Mouse (Mus musculus): ENCODE measurements around the gene Iqcf5.
A peak's percentile ranks its signal among the peaks of the same experiment; 100 is the strongest.

Gene Iqcf5

DNA sequence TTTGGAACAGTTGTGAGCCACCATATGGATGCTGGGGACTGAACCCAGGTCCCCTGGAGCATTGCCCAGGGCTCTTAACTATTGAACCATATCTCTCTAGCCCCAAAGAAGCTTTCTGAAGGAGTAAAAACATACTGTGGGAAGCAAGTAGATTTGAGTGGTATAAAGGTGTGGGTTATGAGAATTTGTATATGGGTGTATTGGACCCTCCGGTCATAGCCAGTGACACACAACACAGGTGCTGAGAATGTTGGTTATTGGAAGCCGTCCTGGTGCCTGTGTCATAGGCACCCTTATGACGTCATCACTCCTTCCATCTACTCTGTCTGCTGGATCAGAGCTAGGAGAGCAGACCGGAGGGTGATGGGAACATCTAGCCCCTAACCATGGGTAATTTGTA is at the start of gene Iqcf5:
Gene Iqcf5 (plus strand): TSS at position 301 of the 400 bp plus-strand sequence.
- no peak for DNase-seq (ENCODE audit: low spot score in 2 of 2)

DNA sequence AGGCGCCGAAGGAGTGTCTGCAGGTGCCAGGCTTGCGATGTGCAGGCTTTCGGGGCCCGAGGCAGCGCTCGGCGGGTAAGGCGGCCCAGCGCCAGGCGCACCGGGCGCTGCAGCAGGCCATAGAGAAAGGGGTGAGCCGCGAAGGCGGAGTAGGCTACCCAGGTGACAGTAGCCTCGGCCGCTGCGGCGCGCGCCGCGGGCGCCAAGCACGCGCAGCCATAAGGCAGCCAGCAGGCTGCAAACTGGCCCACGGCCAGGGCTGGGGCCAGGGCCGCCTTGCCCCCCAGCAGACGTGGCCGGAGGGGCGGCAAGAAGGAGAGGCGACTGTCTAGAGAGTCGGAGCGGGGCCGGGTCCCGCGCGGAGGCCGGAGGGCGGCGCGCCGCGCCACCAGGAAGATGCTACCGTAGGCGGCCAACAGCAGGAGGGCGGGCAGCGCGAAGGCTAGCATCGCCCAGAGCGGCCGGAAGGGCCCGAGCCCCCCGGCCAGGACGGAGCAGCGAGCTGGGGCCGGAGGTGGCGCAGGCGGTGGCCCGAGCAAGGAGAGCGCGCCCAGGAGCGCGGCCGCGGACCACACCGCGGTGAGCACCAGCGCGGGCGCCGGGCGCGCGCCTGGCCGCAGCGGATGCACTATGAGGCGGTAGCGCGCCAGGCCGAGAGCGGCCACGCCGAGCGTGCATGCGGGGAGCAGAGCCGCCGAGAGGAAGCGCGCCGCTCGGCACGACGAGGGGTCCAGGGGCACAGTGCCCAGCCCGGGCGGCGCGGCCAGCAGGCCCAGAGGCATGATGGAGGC is 49.4 kb upstream of the Iqcf5 start:
- no peak for DNase-seq (ENCODE audit: low spot score in 2 of 2)

DNA sequence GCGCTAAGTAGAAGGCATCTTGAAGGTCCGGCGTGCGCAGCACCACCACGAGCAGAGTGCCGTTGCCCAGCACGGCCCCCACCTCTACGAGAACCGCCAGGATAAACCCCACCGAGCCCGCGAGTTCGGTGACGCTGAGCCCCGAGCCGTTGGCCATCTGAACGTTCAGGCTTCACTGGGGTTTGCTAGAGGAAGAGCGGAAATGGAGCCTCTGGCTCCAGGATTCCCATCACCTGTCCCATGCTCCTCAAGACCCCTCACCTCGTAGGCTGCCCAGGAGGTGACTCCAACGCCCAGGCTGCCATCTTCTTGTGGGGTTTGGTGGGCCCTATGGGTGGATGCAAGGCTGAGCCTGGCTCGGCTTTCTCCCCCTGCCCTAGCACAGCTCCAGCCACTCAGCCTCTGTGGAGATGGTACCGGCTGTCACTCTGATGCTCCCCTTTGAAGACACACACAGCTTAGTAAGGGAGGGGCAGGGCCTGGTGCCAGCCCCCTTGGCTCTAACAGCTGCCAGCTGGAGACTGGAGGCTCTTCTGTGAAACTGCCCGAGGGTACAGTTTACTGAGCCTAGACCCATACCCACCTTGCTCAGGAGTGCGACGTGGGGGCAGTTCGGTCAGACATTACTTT is 48.7 kb upstream of the Iqcf5 start, which contains the start of gene Gpr62:
Gene Gpr62 (minus strand): TSS at position 368 of the 630 bp plus-strand sequence.
- no peak for DNase-seq (ENCODE audit: low spot score in 2 of 2)

DNA sequence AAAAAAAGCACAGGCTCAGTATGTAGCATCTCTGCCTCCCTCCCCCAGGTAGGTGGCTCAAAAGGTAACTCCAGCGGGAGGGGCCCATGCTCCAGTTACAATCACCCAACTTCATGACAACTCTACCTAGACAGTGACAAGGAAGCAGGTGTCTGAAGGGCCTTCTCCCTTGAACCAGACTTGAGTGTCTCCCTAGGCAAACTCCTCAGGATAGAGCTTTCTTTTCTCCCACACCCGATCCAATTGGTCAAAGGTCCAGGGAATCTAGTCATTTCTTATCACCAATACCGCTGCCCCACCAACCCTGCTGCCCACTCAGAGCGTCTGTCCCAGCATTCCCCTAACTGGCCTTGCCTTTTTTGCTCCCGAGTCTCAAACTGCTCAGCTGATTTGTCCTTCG is 47.7 kb upstream of the Iqcf5 start:
- DNase-seq (ENCODE audit: low spot score in 2 of 2) = no peak

DNA sequence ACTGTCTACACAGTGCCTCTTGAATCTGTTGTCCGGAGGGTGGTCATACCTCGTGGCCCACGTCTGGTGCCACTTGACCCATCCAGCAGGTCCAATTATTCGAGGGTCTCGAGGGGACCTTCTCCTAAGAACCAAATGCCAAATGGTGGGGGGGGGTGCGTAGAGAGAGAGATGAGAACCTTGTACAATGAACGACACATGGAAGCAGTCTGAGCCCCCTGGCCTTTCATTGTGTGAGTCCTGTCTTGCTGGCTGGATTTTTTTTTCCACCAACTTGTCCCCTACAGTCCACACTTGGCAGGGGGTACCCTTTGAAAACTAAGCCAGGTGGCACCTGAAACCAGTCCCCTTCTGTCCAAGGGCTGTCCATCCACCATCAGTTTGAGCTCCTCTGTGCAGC is 46.6 kb upstream of the Iqcf5 start:
- DNase-seq (ENCODE audit: low spot score in 2 of 2) = no peak

DNA sequence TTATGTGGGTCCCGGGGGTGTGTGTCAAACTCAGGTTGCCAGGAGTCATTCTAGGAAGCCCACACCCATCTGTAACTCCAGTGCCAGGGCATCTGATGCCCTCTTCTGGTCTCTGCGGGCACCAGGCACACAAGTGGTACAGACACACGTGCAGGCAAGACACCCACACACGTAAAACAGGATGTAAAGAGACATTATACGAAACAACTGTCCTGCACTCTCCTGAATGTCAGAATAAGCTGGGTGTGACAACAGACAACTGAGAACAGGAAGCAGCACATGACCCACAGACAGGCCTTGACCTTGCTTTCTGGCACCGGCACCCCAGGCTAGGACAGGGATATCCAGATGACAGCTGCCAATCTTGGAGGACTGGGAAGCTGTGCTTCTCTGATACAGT is 45.1 kb upstream of the Iqcf5 start:
- no peak for DNase-seq (ENCODE audit: low spot score in 2 of 2)

DNA sequence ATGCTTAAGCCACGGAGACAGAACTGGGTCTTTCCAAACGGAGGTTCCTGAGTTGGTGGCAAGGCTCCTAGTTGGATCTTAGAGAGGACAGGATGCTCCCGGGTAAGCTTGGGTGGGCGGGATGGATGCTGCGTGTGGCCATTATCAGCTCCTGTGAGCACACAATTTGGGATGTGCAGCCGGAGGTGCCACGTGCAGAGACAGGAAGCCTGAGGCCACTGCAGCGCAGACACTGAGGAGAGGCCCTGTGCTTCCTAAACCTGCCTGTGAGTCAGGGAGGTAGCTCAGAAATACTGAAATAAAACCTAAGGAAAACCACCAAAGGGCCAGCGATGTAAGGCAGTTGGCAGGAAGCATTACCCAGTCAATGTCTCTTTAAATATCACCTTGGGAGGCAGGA is 44.6 kb upstream of the Iqcf5 start:
- no peak for DNase-seq (ENCODE audit: low spot score in 2 of 2)

DNA sequence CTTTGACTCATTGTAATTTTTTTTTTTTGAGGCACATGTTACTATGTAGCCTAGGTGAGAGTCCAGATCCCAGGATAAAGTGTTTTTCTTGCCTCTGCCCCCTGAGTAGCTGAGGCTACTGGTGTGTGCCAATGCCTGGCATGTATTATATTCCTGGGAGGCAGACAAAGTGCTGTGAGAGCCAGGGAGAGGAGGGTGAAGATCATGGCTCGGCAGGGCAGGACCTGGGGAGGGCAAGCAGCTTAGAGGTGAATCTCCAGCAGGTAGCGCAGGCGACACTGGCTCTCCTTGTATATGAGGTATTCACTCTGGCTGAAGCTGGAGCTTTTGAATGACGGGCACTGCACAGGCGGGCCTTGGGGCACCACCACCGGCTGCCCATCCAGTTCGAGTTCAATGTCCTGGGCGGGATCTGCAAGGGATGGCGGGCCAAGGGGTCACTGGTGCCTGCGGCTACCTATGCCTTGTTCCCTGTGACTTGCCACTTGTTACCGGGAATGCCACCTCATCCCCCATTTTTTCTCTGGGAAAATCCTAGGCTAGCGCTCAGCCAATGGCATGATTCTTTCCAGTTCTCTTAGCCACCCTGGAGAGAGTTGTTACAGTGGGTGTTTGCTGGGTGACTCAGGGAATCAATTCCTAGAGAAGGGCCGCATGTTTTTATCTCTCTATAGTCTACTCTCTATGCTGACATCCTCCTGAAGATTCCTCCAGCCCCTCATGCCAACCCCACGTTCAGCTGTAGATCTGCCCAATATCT is 43.2 kb upstream of the Iqcf5 start:
- no peak for DNase-seq (ENCODE audit: low spot score in 2 of 2)

DNA sequence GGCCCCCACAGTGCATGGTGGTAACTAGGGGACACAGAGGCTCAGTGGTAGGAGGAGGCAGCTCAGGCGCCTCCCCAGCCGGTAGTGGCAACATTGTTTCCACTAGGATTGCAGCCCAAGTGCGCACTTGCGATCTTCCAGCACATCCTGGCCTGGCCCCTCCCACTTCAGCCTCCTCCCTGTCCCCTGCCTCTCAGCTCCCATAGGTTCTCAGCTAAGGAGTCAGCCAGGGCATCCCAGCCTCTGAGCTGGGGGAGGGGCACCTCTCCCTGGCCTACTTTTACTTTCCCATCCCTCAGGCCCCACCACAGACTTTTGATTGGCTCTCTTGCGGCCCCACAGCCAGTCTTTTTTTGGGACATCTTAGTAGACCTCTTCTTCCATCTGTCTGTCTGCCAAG is 42.5 kb upstream of the Iqcf5 start:
- no peak for DNase-seq (ENCODE audit: low spot score in 2 of 2)

DNA sequence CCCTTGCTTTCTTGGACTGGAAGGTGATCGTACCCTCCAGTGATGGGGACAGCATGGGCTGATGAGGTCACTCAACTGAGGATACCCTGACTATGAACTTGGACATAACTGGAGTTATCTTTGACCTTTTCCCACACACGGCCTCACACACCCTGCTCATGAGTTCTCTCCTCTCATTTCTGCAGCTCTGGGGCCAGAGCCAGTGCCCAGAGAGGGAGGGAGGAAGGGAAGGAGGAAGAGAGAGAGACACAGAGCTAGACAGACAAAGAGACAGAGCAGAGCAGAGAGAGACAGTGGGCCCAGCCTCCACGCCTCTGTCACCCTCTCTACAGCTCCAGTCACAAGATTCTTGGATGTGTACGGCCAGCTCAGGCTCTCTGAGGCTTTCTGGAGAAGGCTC is 42.1 kb upstream of the Iqcf5 start:
- DNase-seq (ENCODE audit: low spot score in 2 of 2) = no peak

DNA sequence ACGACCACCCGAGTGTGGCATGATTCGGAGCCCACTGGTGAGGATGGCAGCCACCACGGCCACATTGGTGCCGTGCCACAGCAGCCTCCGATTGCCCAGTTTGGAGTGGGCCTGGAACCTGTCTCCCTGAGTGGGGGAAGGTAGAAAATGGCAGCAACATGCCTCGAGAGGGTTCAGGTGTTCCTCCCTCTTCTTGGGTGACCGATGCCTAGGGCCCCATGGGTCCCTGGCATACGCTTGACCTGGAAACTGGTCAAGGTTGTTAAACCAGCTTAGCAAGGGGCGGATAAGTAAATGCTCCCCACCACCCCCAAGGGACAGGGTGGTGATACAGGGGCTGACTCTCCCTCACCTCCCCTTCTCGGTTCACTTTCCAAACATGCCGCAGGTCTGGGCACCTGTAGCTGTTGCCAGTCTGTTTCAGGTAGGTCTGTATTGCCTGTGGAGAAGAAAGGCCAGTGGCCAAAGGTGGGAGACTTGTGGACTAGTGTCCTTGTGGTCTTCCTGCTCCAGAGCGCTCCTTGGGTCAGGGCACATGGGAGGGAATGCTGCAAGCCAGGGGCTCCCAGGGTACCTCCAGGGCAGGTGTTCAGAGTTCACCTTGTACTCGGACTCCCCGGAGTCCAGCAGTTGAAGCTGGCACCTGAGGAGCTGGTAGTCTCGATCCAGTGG is 41.2 kb upstream of the Iqcf5 start:
- DNase-seq (ENCODE audit: low spot score in 2 of 2) = no peak

DNA sequence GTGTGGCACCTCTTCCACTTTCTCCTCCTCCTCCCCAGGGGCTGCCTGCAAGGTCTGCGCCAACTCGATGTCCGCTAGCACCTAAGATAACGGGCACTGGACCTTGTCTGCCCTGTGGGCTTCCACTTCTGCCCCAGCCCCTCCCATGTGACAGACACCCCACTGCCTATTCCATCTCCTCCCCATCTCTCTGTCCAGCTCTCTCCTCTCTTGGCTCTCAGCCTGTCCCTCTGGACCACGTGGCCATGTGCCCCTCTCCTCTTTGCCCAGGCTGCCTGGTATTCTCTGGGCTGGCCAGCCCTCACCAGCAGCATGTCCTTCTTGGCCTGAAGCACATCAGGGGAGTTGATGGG is 40.6 kb upstream of the Iqcf5 start:
- DNase-seq (ENCODE audit: low spot score in 2 of 2) = no peak

DNA sequence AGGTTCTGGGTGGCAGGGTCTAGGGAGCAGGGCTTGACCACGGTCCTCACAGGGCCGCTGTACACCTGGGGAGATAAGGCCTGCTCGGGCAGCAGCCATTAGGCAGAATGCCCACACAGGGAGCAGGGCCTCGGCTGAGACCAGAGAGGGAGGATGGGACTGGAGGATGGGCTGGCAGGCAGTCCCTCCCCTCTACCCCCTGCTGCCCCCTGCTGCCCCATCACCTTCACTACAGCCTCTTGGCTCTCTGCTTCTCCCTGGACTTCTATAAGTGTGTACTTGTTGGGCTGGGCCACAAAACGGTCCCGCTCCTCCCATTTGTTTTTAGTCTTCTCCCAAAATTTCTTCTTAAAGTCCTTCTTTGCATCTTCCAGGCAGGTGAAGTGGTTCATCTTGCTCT is 39.9 kb upstream of the Iqcf5 start:
- peak; percentile 51 to 62 for DNase-seq (ENCODE audit: low spot score in 2 of 2)

DNA sequence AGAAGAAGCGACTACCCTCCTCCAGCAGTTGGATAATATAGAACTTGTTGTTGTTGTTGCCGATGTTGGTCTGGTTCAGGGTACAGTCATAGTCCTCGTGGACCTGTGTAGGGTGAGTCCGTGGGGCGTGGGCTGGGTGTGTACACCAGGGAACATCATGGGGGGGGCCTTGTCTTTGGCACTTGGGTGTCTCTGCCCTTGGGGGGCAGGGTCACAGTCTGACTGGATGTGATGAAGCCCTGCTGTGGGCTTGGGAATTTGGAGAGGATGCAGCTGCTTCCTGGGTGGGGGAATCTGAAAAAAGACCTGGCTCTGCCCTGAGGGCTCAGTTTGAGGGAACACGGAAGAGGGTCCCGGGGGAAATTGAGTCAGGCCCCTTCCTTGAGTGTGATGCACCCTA is 39.3 kb upstream of the Iqcf5 start:
- DNase-seq (ENCODE audit: low spot score in 2 of 2) = no peak

DNA sequence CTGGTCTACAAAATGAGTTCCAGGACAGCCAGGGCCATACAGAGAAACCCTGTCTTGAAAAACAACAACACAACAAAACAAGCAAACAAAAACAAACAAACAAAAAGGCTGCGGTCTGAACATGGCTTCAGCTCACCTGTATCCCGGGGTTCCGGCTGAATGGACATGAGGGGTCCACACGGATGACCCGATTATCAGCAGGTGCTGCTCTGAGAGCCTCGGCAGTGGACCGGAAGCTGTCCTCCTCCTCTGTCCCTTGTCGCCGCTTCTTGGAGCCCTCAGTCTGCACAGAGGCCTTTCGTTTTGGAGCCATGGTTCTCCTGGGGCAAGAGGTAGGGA is 38.7 kb upstream of the Iqcf5 start, which contains the start of gene Rrp9:
Gene Rrp9 (plus strand): TSS at position 301 of the 339 bp plus-strand sequence.
- DNase-seq (ENCODE audit: low spot score in 2 of 2) = no peak

DNA sequence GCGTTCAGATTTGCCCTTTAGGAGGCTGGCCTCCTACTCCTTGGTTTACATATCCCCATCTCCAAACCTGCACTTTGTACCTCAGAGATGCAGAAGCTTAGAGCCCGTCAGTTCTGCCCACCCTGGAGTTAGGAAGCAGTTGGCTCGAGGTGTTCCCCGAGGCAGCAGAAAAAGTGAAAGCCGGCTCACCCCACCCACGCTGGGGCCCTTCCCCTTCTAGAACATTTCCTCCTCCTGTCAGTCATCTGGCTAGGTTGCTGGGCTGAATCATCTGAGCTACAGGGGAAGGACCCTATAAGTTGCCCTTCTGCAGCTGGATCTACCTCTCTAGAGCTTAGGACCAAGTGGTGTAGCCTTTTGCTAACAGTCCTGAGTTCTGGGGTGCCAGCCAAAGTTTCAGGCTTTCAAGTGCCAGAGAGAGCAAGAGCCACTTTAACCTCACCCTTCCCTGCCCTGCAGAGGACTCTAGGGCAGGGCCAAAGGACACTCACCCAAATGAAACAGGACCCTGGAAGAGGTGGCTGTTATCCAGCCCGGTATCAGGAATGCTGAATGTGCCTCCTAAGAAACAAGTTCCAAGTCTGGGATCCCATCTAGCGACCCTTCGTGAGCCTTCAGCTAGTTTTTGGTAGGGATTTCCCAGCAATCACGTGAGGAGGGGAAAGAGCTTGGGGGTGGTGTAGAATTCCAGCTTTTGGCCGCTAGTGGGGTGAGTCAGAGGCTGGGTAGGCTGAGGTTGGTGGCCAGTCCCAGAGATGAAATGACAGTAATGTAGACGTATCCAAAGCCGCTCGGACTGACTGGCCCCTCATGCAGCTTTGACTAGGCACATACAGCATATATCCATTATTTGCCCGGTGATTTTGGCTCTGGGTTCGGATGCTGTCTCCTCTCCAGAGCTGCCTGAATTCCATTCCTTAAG is 38.1 kb upstream of the Iqcf5 start:
- peak; percentile 82 for DNase-seq (ENCODE audit: low spot score in 2 of 2)

DNA sequence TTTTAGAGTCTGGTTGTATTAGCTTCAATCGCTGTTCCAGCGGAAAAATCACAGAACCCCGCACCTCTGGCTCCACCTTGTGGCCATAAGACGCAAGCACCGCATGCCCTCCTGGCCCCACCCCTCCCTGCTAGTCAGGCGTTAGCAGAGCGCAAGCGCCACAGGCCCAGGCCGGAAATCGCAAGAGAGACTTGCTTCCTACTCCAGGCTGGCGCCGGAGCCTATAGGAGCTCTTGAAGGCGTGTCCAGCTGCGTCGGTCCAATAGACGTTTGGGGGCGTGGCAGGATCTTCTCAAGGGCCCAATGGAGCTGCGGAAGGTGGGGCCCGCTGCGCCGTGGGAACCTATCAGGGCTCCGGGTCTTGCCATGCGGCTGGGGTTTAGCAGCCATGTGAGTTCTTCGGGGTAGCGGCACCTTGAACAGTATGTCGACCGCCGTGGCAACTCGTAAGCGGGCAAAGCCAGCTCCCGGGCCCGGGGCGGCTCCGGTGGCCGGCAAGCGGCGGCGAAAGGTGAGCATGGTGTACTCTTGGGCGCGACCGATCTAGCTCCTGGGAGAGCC is 37.4 kb upstream of the Iqcf5 start, which contains the start of gene Parp3:
Gene Parp3 (minus strand): TSS at position 26 of the 561 bp plus-strand sequence.
- DNase-seq (ENCODE audit: low spot score in 2 of 2) = peak; percentile 99 to 100

DNA sequence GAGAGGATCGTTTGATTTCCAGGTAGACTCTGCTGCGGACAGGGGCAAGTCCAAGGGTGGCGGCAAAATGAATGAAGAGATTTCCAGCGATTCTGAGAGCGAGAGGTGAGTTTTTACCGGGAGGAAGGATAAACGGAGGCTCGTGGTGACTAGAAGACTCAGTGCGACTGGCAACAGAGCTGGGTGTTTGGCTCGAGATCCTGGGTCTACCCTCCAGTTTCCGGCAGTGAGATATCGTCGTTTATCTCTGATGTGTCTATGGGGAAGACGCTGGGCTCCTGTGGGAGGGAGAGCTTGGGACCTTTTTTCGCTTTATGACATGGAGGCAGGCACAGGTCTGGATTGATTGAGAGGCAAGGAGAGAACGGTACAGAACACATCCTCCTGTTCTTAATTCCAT is 36.7 kb upstream of the Iqcf5 start:
- no peak for DNase-seq (ENCODE audit: low spot score in 2 of 2)

DNA sequence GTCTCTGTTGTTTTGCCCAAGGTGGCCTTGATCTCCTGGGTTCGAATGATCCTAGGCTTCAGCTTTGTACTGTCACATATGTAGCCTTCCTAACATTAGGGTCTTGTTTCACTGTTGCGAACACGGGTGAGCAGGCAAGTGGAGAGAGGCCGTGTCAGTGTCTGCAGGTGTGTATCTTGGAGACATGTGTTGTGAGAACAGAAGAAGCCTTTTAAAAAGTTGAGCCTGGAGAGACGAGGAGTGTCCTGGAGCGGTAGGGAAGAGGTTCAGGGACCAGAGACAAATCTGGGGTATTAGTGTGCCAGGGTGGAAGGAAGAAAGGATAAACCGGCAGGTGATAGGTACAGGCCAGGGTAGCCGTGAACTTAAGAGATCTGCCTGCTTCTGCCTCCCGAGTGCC is 36.3 kb upstream of the Iqcf5 start:
- no peak for DNase-seq (ENCODE audit: low spot score in 2 of 2)

DNA sequence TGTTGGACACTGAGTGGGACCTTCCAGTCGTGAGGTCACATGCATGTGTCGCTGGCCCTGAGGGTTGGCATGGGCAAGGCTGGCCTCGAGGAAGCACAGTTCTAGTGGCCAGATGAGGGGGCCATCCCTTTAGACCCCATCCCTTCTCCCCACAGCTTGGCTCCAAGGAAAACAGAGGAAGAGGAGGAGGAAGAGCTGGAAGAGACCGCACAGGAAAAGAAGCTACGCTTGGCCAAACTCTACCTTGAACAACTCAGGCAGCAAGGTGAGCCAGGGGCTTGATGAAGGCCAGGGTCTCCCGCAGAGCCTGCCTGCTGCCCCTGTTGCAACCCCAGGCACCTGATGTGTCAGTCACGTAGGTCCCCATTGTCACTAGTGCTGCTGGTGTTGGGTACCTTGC is 33.8 kb upstream of the Iqcf5 start:
- no peak for DNase-seq (ENCODE audit: low spot score in 2 of 2)

DNA sequence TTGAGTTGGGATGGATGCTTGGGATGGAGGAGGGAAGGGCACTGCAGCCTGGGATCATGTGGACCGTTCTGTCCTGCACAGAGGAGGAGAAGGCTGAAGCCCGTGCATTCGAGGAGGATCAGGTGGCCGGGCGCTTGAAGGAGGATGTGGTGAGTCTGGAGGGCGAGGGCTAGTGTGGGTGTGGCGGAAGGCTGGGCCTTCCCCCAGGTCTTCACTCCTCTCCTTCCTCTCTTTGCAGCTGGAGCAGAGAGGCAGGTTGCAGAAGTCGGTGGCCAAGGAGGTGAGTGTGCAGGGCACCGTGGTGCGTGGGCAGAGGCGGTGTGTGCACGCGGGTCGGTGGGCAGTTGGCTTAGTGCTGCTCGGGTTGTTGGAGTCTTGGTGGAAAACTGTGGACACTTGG is 33.3 kb upstream of the Iqcf5 start:
- DNase-seq (ENCODE audit: low spot score in 2 of 2) = no peak

Data from spleen, postnatal 36 days (tissue).